Mouse (Mus musculus) stomach, embryonic 14.5 days (tissue): ENCODE measurements around the gene Zfp185. TPM values are rescaled to one million over a fixed set of nuclear protein-coding genes. Genes with fewer than 3 reads are reported as not detected.

Source experiments
- ATAC-seq: fragments of 200-750 bp; cut with Nextera tagmentation; 2 replicates; pipeline ENCODE4 v1.8.0; 2017; ENCODE audit warnings: low read depth, moderate TSS enrichment; ENCODE audit not compliant: insufficient number of reproducible peaks, insufficient read depth, low FRiP score
- H3K27ac ChIP-seq: fragments of 300-500 bp; sonication (generic); 2 replicates; pipeline ENCODE4 v1.5.1; 2014; ENCODE audit warnings: mild to moderate bottlenecking, low read length, moderate library complexity, mixed read lengths
- H3K27me3 ChIP-seq: fragments of 300-500 bp; sonication (generic); 2 replicates; pipeline ENCODE4 v1.6.1; 2014; ENCODE audit warnings: low read length, control low read depth, mixed read lengths; ENCODE audit not compliant: control insufficient read depth, insufficient read depth
- H3K36me3 ChIP-seq: fragments of 300-500 bp; sonication (generic); 2 replicates; pipeline ENCODE4 v1.6.1; 2014; ENCODE audit warnings: mild to moderate bottlenecking, control low read depth, low read length, moderate library complexity, mixed read lengths; ENCODE audit not compliant: control insufficient read depth, insufficient read depth
- H3K4me1 ChIP-seq: fragments of 300-500 bp; sonication (generic); 2 replicates; pipeline ENCODE4 v1.6.1; 2014; ENCODE audit warnings: low read length, control low read depth, mixed read lengths; ENCODE audit not compliant: control insufficient read depth, insufficient read depth
- H3K4me2 ChIP-seq: fragments of 300-500 bp; sonication (generic); replicated peaks from 2 replicates; pipeline ENCODE4 v1.6.1; 2014; ENCODE audit warnings: low read depth, low read length, control low read depth
- H3K4me3 ChIP-seq: fragments of 300-500 bp; sonication (generic); 2 replicates; pipeline ENCODE4 v1.5.1; 2014; ENCODE audit warnings: low read depth, low read length, control low read depth
- H3K9ac ChIP-seq: fragments of 300-500 bp; sonication (generic); replicated peaks from 2 replicates; pipeline ENCODE4 v1.6.1; 2014; ENCODE audit warnings: low read depth, mild to moderate bottlenecking, control low read depth, low read length, moderate library complexity, mixed read lengths
- H3K9me3 ChIP-seq: fragments of 300-500 bp; sonication (generic); 2 replicates; pipeline ENCODE4 v1.6.1; 2016; ENCODE audit warnings: low read depth, low read length, control low read depth; ENCODE audit not compliant: control insufficient read depth
- WGBS: fragments of 180-500 bp; shearing (Covaris S2); extraction: QIAGEN DNeasy Blood & Tissue Kit; methylation state at CpG from one replicate; pipeline ENCODE4 v1.1.7; 2014; 5-methylcytosine and 5-hydroxymethylcytosine counted together
- polyA plus RNA-seq: library from polyadenylated mRNA; unstranded; fragments of >200 nt; fragmentation: Nextera tagmentation; extraction: Ambion mirVana; gene quantifications from 2 replicates; pipeline ENCODE4 v1.2.1, GENCODE M21; 2014

Gene Zfp185
- polyA plus RNA-seq, 1 experiment from 2014 or later: 10.3 TPM

DNA sequence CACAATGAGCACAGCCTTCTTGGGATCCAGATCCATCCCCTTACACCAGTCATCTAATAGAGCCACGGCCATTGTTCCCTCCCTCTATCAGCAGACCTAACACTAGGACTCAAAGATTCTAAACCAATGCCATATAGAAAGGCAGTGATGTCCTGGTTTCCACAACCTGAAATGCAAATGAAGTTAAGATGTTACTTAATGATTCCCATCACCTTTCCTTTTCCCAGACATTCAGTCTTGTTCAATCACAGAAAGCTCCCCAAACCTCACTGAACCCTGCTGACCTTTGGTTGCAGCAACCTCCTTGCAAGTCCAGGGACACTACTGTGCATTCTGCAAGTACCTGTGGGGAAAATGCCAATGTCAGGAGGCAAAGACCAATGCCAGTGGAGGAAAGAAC lies 49.9 kb downstream of the Zfp185 start, which contains the start of gene Pnma5:
Gene Pnma5 (minus strand): TSS at position 101 of the 400 bp plus-strand sequence.
- no peaks in the 10 kb centered on the region for H3K9me3 ChIP-seq
- no peak within 1 kb of the TSS for H3K4me3 ChIP-seq
- H3K4me2 ChIP-seq: no peak within 1 kb of the TSS
- no peak within 1 kb of the TSS for H3K27ac ChIP-seq
- ATAC-seq: no peak
- no peaks in the 10 kb centered on the region for H3K27me3 ChIP-seq
- 88% methylated on average over 1 of the region's 1 CpGs for WGBS
- no peaks in the 10 kb centered on the region for H3K36me3 ChIP-seq
- no peaks in the 10 kb centered on the region for H3K4me1 ChIP-seq
- no peak within 1 kb of the TSS for H3K9ac ChIP-seq

GRCm38 (mm10) chrX:73038831-73039230 lies 51.7 kb downstream of the Zfp185 start:
- Histone ChIP-seq H3K27me3 (no peaks in the 10 kb centered on the region), H3K36me3 (no peaks in the 10 kb centered on the region)

DNA sequence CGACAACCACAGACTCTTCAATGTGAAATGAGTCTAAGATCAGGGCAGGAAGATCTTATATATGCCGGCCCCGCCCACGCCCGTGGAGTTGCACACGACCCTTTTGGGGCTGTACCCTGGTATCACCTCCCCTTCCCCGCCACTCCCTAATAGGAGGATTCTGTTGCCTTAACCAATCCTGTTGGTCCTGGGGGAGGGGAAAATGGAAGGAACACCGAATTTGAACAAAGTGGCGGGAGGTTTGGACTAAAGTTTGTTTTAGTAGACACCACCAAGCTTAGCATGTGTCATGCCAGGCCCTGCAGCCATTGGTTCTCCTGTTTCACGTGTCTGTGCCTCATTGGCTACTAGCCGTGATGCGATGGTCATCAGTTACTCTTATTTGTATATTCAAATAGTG lies 52.5 kb downstream of the Zfp185 start:
- H3K27ac ChIP-seq: no peak overlapping the region
- no peaks in the 10 kb centered on the region for H3K36me3 ChIP-seq
- ATAC-seq: no peak
- H3K4me2 ChIP-seq: no peak overlapping the region
- no peak overlapping the region for H3K9ac ChIP-seq
- H3K4me3 ChIP-seq: no peak overlapping the region
- no peaks in the 10 kb centered on the region for H3K27me3 ChIP-seq
- H3K9me3 ChIP-seq: no peaks in the 10 kb centered on the region
- no peaks in the 10 kb centered on the region for H3K4me1 ChIP-seq
- WGBS: 85% methylated on average over 12 of the region's 12 CpGs

More at GRCm38 (mm10) chrX:73038831-73039230, 51.7 kb downstream of the Zfp185 start:
- no peak overlapping the region for H3K9ac ChIP-seq
- no peak overlapping the region for H3K27ac ChIP-seq
- WGBS: 80% methylated on average over 8 of the region's 8 CpGs
- no peak for ATAC-seq
- H3K4me3 ChIP-seq: no peak overlapping the region
- H3K4me1 ChIP-seq: no peaks in the 10 kb centered on the region
- H3K9me3 ChIP-seq: no peaks in the 10 kb centered on the region
- no peak overlapping the region for H3K4me2 ChIP-seq

DNA sequence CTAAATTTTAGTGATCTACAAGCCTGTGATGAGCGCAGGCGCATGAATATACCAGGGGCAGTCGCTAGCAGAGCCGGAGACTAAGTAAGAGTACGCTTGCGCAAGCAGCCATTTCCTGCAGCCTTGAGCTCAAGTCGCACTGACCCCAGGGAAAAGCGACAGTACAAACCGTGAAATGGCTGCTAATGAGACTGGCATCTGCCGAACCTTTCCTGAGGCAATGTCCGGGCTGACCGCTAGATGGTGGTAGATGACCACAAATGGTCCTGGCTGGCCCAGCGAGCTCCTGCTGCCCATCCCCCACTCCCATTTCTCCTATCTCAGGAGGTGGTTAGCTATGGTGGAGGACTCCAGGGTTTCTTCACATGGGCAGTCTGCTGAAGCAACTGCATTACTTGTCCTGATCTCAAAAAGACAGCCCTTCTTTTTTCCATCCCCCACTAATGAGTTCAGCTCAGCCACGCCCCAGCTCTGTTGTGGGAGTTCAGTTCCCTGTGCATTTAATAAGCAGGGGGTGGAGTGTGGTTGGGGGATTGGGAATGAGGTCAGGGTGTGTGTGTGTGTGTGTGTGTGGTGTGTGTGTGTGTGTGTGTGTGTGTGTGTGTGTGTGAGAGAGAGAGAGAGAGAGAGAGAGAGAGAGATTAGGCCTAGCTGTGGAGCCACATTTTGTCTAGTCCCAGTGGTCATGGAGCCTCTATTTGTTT lies 66.9 kb downstream of the Zfp185 start:
- Histone ChIP-seq H3K4me1 (no peaks in the 10 kb centered on the region), H3K4me2 (0 out of 2 replicates have a peak overlapping the region, but pooled peaks have one; percentile 10), H3K27ac (no peak overlapping the region), H3K9me3 (no peaks in the 10 kb centered on the region), H3K9ac (no peak overlapping the region), H3K36me3 (no peaks in the 10 kb centered on the region), H3K4me3 (no peak overlapping the region), H3K27me3 (no peaks in the 10 kb centered on the region)
- WGBS: 20% methylated on average over 14 of the region's 14 CpGs
- peak; percentile 88; the same call in 1 of the 2 replicates for ATAC-seq

DNA sequence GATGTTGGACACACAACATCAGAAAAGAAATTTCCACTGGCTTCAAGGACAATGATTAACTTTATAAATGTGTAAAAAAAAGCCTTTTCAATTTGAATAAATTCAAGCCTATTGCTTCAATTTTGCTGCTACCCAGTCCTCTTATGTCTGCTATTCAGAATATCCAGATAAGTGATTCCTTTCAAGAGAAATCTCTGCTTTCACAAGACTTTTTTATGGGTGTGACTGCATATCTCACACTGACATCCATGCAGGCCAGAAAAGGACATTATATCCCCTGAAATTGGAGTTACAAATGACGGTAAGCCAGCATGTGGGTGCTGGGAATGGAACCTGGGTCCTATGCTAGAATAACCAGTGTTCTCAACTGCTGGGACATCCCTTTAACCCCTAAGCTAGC lies 74.4 kb downstream of the Zfp185 start:
- Histone ChIP-seq H3K4me3 (no peak overlapping the region), H3K36me3 (no peaks in the 10 kb centered on the region), H3K27me3 (no peaks in the 10 kb centered on the region), H3K27ac (no peak overlapping the region), H3K4me2 (no peak overlapping the region), H3K9ac (no peak overlapping the region), H3K9me3 (no peaks in the 10 kb centered on the region), H3K4me1 (0 out of 2 replicates have a peak, but pooled peaks cover 2% of the 10 kb centered on the region)
- ATAC-seq: no peak
- WGBS: 84% methylated on average over 1 of the region's 1 CpGs

DNA sequence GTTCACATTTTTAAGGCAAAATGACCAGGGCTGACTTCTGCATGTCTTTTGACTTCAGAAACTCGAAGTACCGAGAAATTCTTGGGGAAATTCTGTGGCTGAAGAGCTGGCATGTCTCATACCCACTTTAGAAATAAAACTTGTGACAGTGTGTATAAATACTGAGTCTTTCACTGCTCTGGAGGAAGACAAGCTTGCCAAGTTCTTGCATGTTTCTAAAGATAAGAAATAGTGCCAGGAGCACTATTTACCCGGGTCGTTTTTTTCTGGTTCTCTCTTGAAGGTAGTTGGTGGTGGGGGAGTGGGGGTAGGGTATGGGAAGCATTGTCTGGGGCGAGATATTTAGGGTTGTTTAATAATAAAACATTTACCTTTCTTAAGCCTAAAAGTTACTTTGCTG lies 75.2 kb downstream of the Zfp185 start:
- WGBS: 42% methylated on average over 5 of the region's 5 CpGs
- ATAC-seq: no peak
- H3K27me3 ChIP-seq: no peaks in the 10 kb centered on the region
- no peak overlapping the region for H3K27ac ChIP-seq
- H3K4me3 ChIP-seq: no peak overlapping the region
- no peaks in the 10 kb centered on the region for H3K9me3 ChIP-seq
- H3K36me3 ChIP-seq: no peaks in the 10 kb centered on the region
- H3K9ac ChIP-seq: no peak overlapping the region
- no peak overlapping the region for H3K4me2 ChIP-seq
- H3K4me1 ChIP-seq: 0 out of 2 replicates have a peak, but pooled peaks cover 2% of the 10 kb centered on the region

DNA sequence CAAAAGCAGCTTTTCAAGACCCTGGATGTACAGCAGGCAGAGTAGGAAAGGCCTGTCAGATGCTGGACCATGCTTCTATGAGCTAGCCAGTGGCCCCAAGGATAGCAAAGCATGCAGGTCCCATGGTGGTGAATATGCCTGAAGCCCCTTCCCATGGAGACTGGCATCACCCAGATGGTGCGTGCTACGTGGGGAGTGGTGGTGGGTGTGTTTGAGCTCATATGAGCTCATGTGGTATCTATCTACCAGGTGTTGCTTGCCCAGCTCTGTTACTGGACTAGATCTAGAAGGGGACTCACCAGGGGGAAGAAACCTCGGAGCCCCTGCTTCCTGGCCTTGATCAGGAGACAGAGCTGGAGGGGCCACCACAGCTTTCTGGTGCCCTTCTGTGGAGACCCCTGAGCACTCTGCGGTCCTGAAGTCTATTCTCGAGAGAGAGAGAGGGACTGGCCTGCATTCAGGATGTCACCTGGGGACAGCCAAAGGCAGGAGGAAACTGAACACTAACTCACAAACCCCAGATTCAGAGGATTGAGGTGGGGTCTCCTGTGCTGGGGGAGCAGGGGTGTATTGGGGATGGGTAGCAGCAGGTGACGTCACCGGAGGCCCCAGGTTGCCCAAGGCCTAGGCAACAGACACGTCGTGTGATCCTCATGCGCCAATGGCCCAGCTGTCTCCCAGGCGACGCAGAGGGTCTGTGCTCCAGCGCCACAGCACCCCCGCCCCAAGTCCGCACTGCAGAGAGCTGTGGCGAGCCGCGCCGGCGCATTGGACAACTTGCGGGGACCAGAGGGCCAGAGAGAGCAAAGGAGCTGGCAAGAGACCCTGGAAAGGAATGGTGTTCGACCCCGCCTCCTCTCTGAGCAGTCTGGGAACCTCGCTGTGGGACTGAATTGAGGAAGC lies 76.6 kb downstream of the Zfp185 start:
- Histone ChIP-seq H3K36me3 (no peaks in the 10 kb centered on the region), H3K27ac (no peak overlapping the region), H3K4me1 (0 out of 2 replicates have a peak, but pooled peaks cover 2% of the 10 kb centered on the region), H3K27me3 (no peaks in the 10 kb centered on the region), H3K9me3 (no peaks in the 10 kb centered on the region), H3K4me3 (no peak overlapping the region), H3K4me2 (peak overlapping the region; percentile 26), H3K9ac (no peak overlapping the region)
- WGBS: 44% methylated on average over 24 of the region's 24 CpGs
- 0 out of 2 replicates have a peak, but pooled peaks have one; percentile 56 for ATAC-seq

- H3K9me3 ChIP-seq: no peaks in the 10 kb centered on the region
- no peak within 1 kb of the TSS for H3K27ac ChIP-seq
- no peaks in the 10 kb centered on the region for H3K27me3 ChIP-seq
- no peak within 1 kb of the TSS for H3K9ac ChIP-seq
- WGBS: 26% methylated on average over 7 of the region's 7 CpGs
- no peak within 1 kb of the TSS for H3K4me3 ChIP-seq
- 0 out of 2 replicates have a peak, but pooled peaks cover 2% of the 10 kb centered on the region for H3K4me1 ChIP-seq
- no peak for ATAC-seq
- H3K36me3 ChIP-seq: no peaks in the 10 kb centered on the region
- H3K4me2 ChIP-seq: peak within 1 kb of the TSS; percentile 26
These were observed 77.3 kb downstream of the Zfp185 start, which contains the start of gene Pnma3 for GRCm38 (mm10) chrX:73064415-73064793. Gene Pnma3 (plus strand): TSS chrX:73064787.
